Mouse (Mus musculus) urinary bladder, adult 18-20 months (tissue): ENCODE measurements at regions not wholly inside any gene's neighbourhood (a gene's known extent, or its start where the extent isn't known, plus 50 kb on each side); places are given as distances from the start of the nearest gene placed in this dataset.

Source experiments
- DNase-seq, 2 experiments: peaks; one replicate each; pipeline ENCODE4 v3.0.0; 2022; ENCODE audit warnings: low spot score in 2 of 2, mixed read lengths in 2 of 2

DNA sequence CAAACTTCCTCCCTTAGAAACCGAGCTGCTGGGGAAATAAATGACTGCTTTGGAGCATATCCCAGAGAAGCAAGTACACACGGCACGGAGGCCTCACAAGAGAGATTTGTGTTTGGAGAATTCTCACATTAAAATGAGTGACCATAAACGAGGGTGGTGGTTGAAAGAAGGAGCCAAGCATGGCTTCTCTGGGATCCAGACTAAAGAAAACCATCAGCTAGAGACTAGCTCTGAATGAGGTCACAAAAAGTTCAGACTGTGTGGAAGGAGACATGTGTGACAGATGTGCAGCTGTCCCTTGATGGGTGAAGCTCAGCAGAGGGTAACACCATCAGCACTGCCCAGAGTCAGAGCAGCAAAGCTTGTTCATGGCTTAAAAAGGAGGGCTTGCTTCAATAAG is 89.4 kb upstream of the Tenm4 start:
- DNase-seq = no peak

DNA sequence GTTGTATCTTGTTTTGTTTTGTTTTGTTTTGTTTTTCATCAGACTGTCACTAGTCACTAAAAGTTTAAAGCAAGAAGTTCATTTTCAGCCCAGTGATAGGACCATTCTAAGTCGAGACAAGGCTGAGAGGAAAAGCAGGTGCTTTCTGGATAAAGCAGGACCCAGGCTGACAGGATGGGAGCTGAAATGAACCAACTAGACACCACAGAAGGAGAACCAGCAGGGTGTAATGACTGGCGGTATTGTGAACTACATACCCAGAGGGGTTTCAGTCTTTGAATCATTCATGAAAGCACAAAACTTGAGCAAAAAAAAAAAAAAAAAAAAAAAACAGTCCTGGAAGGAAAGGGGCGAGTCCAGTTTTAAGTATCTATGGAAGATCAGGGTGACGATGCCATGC is 75.9 kb upstream of the Tenm4 start:
- DNase-seq = no peak

DNA sequence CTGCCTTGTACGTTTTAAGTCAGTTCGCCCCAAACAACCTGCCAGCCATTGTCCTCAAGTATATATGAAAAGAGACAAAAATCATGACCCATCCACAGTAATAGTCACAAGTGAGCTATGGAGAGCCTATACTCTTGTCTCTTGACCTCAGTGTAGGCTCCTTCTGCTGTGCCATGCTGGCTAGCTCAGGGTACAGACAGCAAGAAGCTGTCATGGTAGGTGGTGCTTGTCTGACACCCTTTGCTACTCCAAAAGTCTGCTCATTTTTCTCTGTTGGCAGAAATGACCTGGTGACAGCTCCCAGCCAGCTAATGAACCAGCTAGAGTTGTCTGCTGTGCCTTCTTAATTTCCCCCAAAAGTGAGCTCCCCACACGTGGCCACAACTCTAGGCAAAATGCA is 75.3 kb upstream of the Tenm4 start:
- no peak for DNase-seq

DNA sequence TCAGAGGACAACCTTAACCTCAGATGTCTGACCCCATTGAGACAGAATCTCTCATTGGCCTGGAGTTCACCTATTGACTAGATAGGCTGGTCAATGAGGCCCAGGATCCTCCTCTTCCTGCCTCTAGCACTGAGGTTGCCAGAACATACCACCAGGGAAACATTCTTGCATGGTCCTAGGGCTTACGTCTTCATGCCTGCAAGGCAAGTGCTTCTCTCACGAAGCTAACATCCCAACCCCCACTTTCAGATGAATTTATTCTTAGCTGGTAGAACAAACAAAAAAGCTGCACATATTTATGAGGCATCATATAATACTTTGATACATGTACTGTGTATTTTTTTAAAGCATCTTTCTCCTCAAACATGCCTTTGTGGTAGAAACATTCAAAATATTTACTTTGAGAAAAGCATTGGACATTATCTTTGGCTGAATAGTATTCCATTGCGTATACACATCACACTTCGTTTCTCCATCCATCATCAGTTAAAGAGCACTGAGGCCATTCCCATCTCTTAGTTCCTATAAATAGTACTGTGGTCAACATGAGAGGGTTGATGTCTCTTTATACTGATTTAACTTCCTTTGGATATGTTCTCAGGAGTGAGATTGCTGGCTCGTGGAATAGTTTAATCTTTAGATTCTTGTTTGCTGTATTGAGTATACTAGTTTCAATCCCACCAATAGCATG is 72.2 kb upstream of the Tenm4 start:
- no peak for DNase-seq

DNA sequence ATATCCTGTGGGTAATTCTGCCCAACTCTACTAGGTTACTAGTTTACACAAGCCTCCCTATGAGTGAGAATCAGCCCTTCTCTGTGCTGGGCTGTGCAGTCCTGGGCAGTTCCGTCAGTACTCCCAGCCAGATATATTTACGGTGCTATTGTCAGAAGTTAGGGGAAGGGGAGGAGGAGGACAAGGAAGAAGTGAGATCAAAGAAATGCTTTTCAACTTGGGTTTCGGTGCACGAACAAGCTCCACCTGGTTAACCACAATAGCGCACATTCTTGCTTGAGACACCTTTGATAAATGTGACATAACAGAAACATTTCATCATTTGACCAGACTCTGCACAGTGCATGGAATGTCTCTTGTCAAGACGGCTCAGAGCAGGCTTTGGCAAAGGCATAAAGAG is 68.3 kb upstream of the Tenm4 start:
- no peak for DNase-seq

DNA sequence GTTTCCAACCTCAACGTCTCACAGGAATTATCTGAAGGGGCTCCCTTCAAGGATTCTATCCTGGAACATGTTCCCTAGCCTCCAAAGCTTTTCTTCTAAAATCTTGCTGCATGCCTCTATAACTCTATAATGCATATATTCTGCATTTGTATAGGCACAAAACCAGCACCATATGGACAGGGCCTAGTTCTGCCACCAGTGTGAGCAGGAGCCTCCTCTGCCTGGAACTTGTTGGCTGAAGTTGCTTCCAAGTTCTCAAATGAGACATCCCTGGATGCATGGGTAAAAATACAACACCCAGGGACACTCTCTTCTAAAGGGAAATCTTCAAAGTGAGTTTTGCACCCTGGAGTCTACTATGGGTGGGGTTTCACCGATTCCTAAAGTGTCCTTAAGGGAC is 62.3 kb upstream of the Tenm4 start:
- no peak for DNase-seq

DNA sequence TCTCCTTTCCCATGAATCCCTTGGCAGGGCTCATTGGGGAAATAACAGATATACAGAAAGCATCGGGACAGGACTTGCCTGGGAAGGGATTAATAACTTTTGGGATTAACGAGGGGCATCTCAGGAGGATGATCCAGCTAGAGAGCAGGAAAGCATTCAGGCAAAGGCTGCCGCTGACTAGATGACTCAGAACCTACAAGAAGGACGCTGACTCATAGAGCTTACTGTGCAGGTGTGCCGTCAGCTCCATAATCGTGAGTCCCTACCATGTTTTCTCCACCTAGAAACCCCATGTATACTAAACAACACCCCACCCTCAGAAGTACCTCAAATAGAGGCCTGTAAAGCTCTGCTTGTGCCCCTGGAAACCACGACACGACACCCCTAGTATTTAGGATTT is 50.9 kb upstream of the Tenm4 start:
- DNase-seq = no peak
